Mouse (Mus musculus) hindbrain, embryonic 14.5 days (tissue): ENCODE data around the gene Bco2. TPM values are rescaled to one million over a fixed set of nuclear protein-coding genes. Genes with fewer than 3 reads are reported as not detected.

Experiments used
- ATAC-seq: fragments of 200-750 bp; cut with Nextera tagmentation; 2 replicates; pipeline ENCODE4 v1.8.0; 2017; ENCODE audit warnings: moderate number of reproducible peaks, mild to moderate bottlenecking, moderate TSS enrichment, moderate library complexity; ENCODE audit not compliant: low FRiP score
- DNase-seq: peaks from one replicate; pipeline ENCODE4 v3.0.0-alpha.2; 2015; ENCODE audit warnings: low spot score
- H3K27ac ChIP-seq: fragments of 300-500 bp; sonication (generic); 2 replicates; pipeline ENCODE4 v1.5.1; 2014; ENCODE audit warnings: mild to moderate bottlenecking, moderate library complexity
- H3K27me3 ChIP-seq: fragments of 300-500 bp; sonication (generic); 2 replicates; pipeline ENCODE4 v1.6.1; 2014; ENCODE audit warnings: mild to moderate bottlenecking, low read length, mixed read lengths; ENCODE audit not compliant: control insufficient read depth, insufficient read depth
- H3K36me3 ChIP-seq: fragments of 300-500 bp; sonication (generic); replicated peaks from 2 replicates; pipeline ENCODE4 v1.6.1; 2014; ENCODE audit not compliant: control insufficient read depth, insufficient read depth
- H3K4me1 ChIP-seq: fragments of 300-500 bp; sonication (generic); replicated peaks from 2 replicates; pipeline ENCODE4 v1.6.1; 2014; ENCODE audit warnings: antibody characterized with exemption, low read length, mixed read lengths; ENCODE audit not compliant: control insufficient read depth, insufficient read depth
- H3K4me2 ChIP-seq: fragments of 300-500 bp; sonication (generic); replicated peaks from 2 replicates; pipeline ENCODE4 v1.6.1; 2014; ENCODE audit warnings: mild to moderate bottlenecking, moderate library complexity
- H3K4me3 ChIP-seq: fragments of 300-500 bp; sonication (generic); replicated peaks from 2 replicates; pipeline ENCODE4 v1.5.1; 2014; ENCODE audit warnings: mild to moderate bottlenecking, low read length
- H3K9ac ChIP-seq: fragments of 300-500 bp; sonication (generic); 2 replicates; pipeline ENCODE4 v1.6.1; 2014
- H3K9me3 ChIP-seq: fragments of 300-500 bp; sonication (generic); 2 replicates; pipeline ENCODE4 v1.6.1; 2016; ENCODE audit warnings: low read length; ENCODE audit not compliant: control insufficient read depth
- WGBS: fragments of 180-500 bp; shearing (Covaris S2); extraction: QIAGEN DNeasy Blood & Tissue Kit; methylation state at CpG from one replicate; pipeline ENCODE4 v1.1.7; 2014; 5-methylcytosine and 5-hydroxymethylcytosine counted together
- polyA plus RNA-seq: library from polyadenylated mRNA; unstranded; fragments of >200 nt; fragmentation: Nextera tagmentation; extraction: Ambion mirVana; gene quantifications from 2 replicates; pipeline ENCODE4 v1.2.1, GENCODE M21; 2014

The Bco2 gene
- polyA plus RNA-seq, 1 experiment from 2014 or later: 0.35 TPM

- DNase-seq: no peak
- no peak overlapping the region for H3K9ac ChIP-seq
- H3K27me3 ChIP-seq: no peaks in the 10 kb centered on the region
- ATAC-seq: no peak
- 92% methylated on average over 9 of the region's 9 CpGs for WGBS
- no peaks in the 10 kb centered on the region for H3K4me1 ChIP-seq
- H3K36me3 ChIP-seq: peaks cover 34% of the 10 kb centered on the region
- no peak overlapping the region for H3K4me3 ChIP-seq
- H3K9me3 ChIP-seq: no peaks in the 10 kb centered on the region
- no peak overlapping the region for H3K4me2 ChIP-seq
- no peak overlapping the region for H3K27ac ChIP-seq
Measured at GRCm38 (mm10) chr9:50592955-50593354, 38.0 kb upstream of the Bco2 start.

GRCm38 (mm10) chr9:50590856-50591518 lies 36.0 kb upstream of the Bco2 start:
- DNase-seq (no peak), ATAC-seq (no peak)
- Histone ChIP-seq H3K4me2 (no peak overlapping the region), H3K9me3 (no peaks in the 10 kb centered on the region), H3K4me3 (no peak overlapping the region), H3K27me3 (no peaks in the 10 kb centered on the region), H3K36me3 (peaks cover 14% of the 10 kb centered on the region), H3K9ac (no peak overlapping the region), H3K27ac (no peak overlapping the region), H3K4me1 (no peaks in the 10 kb centered on the region)
- 77% methylated on average over 10 of the region's 10 CpGs for WGBS

GRCm38 (mm10) chr9:50586955-50587354 lies 32.0 kb upstream of the Bco2 start:
- Histone ChIP-seq H3K4me2 (no peak overlapping the region), H3K4me1 (no peaks in the 10 kb centered on the region), H3K27me3 (no peaks in the 10 kb centered on the region), H3K9ac (no peak overlapping the region), H3K27ac (no peak overlapping the region), H3K36me3 (no peaks in the 10 kb centered on the region), H3K4me3 (no peak overlapping the region), H3K9me3 (no peaks in the 10 kb centered on the region)
- no peak for ATAC-seq
- no peak for DNase-seq
- 79% methylated on average over 4 of the region's 4 CpGs for WGBS

GRCm38 (mm10) chr9:50585145-50585818 lies 30.3 kb upstream of the Bco2 start:
- DNase-seq (no peak), ATAC-seq (no peak)
- H3K36me3 ChIP-seq: no peaks in the 10 kb centered on the region
- H3K4me3 ChIP-seq: no peak overlapping the region
- H3K27ac ChIP-seq: no peak overlapping the region
- no peak overlapping the region for H3K4me2 ChIP-seq
- no peaks in the 10 kb centered on the region for H3K9me3 ChIP-seq
- WGBS: 86% methylated on average over 6 of the region's 6 CpGs
- no peaks in the 10 kb centered on the region for H3K27me3 ChIP-seq
- H3K9ac ChIP-seq: no peak overlapping the region
- no peaks in the 10 kb centered on the region for H3K4me1 ChIP-seq

- Histone ChIP-seq H3K4me2 (no peak overlapping the region), H3K4me3 (no peak overlapping the region), H3K4me1 (no peaks in the 10 kb centered on the region), H3K36me3 (no peaks in the 10 kb centered on the region), H3K9me3 (no peaks in the 10 kb centered on the region), H3K27me3 (no peaks in the 10 kb centered on the region), H3K27ac (no peak overlapping the region), H3K9ac (no peak overlapping the region)
- no peak for DNase-seq
- ATAC-seq: no peak
- 44% methylated on average over 4 of the region's 4 CpGs for WGBS
Measured at GRCm38 (mm10) chr9:50580370-50580769, 25.4 kb upstream of the Bco2 start.

- Histone ChIP-seq H3K9me3 (no peaks in the 10 kb centered on the region), H3K27ac (no peak overlapping the region), H3K27me3 (no peaks in the 10 kb centered on the region), H3K4me3 (no peak overlapping the region), H3K36me3 (no peaks in the 10 kb centered on the region), H3K4me2 (no peak overlapping the region), H3K9ac (no peak overlapping the region), H3K4me1 (no peaks in the 10 kb centered on the region)
- ATAC-seq: no peak
- no peak for DNase-seq
- 77% methylated on average over 10 of the region's 10 CpGs for WGBS
Measured at GRCm38 (mm10) chr9:50569599-50570525, 14.9 kb upstream of the Bco2 start.

- DNase-seq (no peak), ATAC-seq (no peak)
- no peaks in the 10 kb centered on the region for H3K4me1 ChIP-seq
- H3K4me3 ChIP-seq: no peak overlapping the region
- H3K9me3 ChIP-seq: no peaks in the 10 kb centered on the region
- no peaks in the 10 kb centered on the region for H3K27me3 ChIP-seq
- 95% methylated on average over 2 of the region's 2 CpGs for WGBS
- no peak overlapping the region for H3K4me2 ChIP-seq
- no peaks in the 10 kb centered on the region for H3K36me3 ChIP-seq
- no peak overlapping the region for H3K27ac ChIP-seq
- H3K9ac ChIP-seq: no peak overlapping the region
Measured at GRCm38 (mm10) chr9:50567881-50568280, 12.9 kb upstream of the Bco2 start.

- WGBS: 91% methylated on average over 4 of the region's 4 CpGs
- no peak overlapping the region for H3K27ac ChIP-seq
- H3K9ac ChIP-seq: no peak overlapping the region
- H3K27me3 ChIP-seq: no peaks in the 10 kb centered on the region
- DNase-seq: no peak
- no peaks in the 10 kb centered on the region for H3K4me1 ChIP-seq
- H3K4me3 ChIP-seq: no peak overlapping the region
- no peak overlapping the region for H3K4me2 ChIP-seq
- no peaks in the 10 kb centered on the region for H3K36me3 ChIP-seq
- no peaks in the 10 kb centered on the region for H3K9me3 ChIP-seq
- no peak for ATAC-seq
Measured at GRCm38 (mm10) chr9:50567372-50567771, 12.4 kb upstream of the Bco2 start.

- no peaks in the 10 kb centered on the region for H3K27me3 ChIP-seq
- no peak for ATAC-seq
Measured at GRCm38 (mm10) chr9:50565940-50566339, 11.0 kb upstream of the Bco2 start.

More at GRCm38 (mm10) chr9:50565940-50566339, 11.0 kb upstream of the Bco2 start:
- DNase-seq: no peak
- Histone ChIP-seq H3K36me3 (no peaks in the 10 kb centered on the region), H3K27ac (no peak overlapping the region), H3K4me3 (no peak overlapping the region), H3K4me1 (no peaks in the 10 kb centered on the region), H3K4me2 (no peak overlapping the region), H3K9me3 (no peaks in the 10 kb centered on the region), H3K9ac (no peak overlapping the region)
- 84% methylated on average over 4 of the region's 4 CpGs for WGBS
